Comparison of ENCODE assay signal across 8 mouse cellular contexts in the genomic region with DNA sequence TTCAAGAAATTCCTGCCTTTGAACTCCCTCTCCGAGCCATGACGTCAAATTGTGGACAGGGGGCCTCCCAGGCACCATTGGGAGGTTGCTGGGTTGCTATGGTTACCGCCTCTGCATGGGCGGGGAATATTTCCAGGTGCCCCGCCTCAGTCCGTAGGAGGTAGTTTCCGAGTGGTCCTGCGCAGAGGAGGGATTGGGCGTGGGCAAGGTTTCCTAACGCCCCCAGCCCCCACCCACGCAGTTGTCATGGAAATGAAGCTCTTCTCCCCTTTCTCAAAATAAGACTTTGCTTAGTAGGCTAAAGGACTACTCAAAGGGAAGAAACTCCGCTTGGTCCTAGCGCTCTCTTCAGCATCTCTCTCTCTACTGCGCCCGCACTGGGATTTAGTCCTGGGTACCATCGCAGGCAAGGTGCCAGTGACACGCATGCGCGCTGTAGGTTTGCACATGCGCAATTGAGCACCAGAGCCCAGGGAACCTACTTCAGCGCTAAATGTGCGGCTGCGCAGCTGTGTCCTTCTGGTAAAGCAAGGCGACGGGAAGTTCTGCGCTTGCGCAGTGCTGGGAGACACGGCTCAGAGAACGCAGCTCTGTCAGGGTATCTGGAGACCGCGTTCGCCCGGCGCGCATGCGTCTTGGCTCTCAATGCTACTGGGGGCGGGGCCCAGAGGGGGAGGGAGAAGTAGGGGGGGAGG. TPM values are rescaled to one million over a fixed set of nuclear protein-coding genes. Genes with fewer than 3 reads are reported as not detected.
DNase-seq lines count a peak whose midpoint lies in the region; ATAC-seq and TF ChIP-seq lines count a peak whose summit lies in the region.

Gene Mypop (plus strand): TSS at position 645 of the 695 bp plus-strand sequence.

- peak within 1 kb of the TSS; percentile 57 for H3K4me3 ChIP-seq in embryonic facial prominence, embryonic 14.5 days (ENCODE audit: low read depth, low read length)
- peak within 1 kb of the TSS; percentile 64 for H3K4me3 ChIP-seq in heart, adult 2 months
- peak within 1 kb of the TSS; percentile 60 for H3K4me3 ChIP-seq in limb, embryonic 13.5 days
- H3K4me3 ChIP-seq in midbrain, embryonic 16.5 days (ENCODE audit: low read depth, low read length): peak within 1 kb of the TSS; percentile 67

- DNase-seq in 3T3-L1 (ENCODE audit: low read depth, low spot score): peak; percentile 100
- DNase-seq in adrenal gland, postnatal 4 days (ENCODE audit: low spot score in 2 of 2): peak; percentile 96 to 98
- peak; percentile 100 for DNase-seq in embryonic facial prominence, embryonic 14.5 days (ENCODE audit: low spot score)
- DNase-seq in heart, adult 2 months: peak; percentile 98 to 100
- peak; percentile 100 for DNase-seq in kidney, adult 8-10 months
- DNase-seq in spleen, postnatal 10 days (ENCODE audit: low spot score in 2 of 2): peak; percentile 83 to 97

- H3K79me2 ChIP-seq in heart, adult 2 months (replicated peaks; ENCODE audit: control insufficient read depth, insufficient read depth, low read length): no peaks in the 10 kb centered on the region

- intact Hi-C loops in heart, adult 2 months (cut with DNase I): loop anchor here (5.0 kb wide), 1 partner anchor 93 kb away; no protein-coding TSS in a partner anchor

- H3K27ac ChIP-seq in embryonic facial prominence, embryonic 14.5 days (replicated peaks; ENCODE audit: low read depth, low read length): peak within 1 kb of the TSS; percentile 74
- H3K27ac ChIP-seq in heart, adult 2 months: peak within 1 kb of the TSS; percentile 57
- H3K27ac ChIP-seq in limb, embryonic 13.5 days: peak within 1 kb of the TSS; percentile 79
- peak within 1 kb of the TSS; percentile 95 for H3K27ac ChIP-seq in midbrain, embryonic 16.5 days (ENCODE audit: low read length)

- peak within 1 kb of the TSS; percentile 62 for H3K9ac ChIP-seq in embryonic facial prominence, embryonic 14.5 days (ENCODE audit: low read depth, low read length)
- peak within 1 kb of the TSS; percentile 63 for H3K9ac ChIP-seq in heart, adult 2 months (ENCODE audit: low read depth, low read length)
- H3K9ac ChIP-seq in limb, embryonic 13.5 days: peak within 1 kb of the TSS; percentile 77
- H3K9ac ChIP-seq in midbrain, embryonic 16.5 days (ENCODE audit: low read depth, low read length): peak within 1 kb of the TSS; percentile 78

- H3K36me3 ChIP-seq in embryonic facial prominence, embryonic 14.5 days (ENCODE audit: control insufficient read depth, insufficient read depth, low read length): 0 out of 2 replicates have a peak, but pooled peaks cover 4% of the 10 kb centered on the region
- no peaks in the 10 kb centered on the region for H3K36me3 ChIP-seq in heart, adult 2 months (ENCODE audit: control insufficient read depth, insufficient read depth, low read length)
- H3K36me3 ChIP-seq in limb, embryonic 13.5 days: peaks cover 14% of the 10 kb centered on the region; the same call in 1 of the 2 replicates
- no peaks in the 10 kb centered on the region for H3K36me3 ChIP-seq in midbrain, embryonic 16.5 days (ENCODE audit: control insufficient read depth, insufficient read depth, low read length)

- no peak for TF ChIP-seq CTCF in heart, adult 2 months (IDR thresholded peaks at IDR 0.05)

- under 1% methylated on average over 36 of the region's 37 CpGs for WGBS in embryonic facial prominence, embryonic 14.5 days
- WGBS in heart, adult 2 months: under 1% methylated on average over 37 of the region's 37 CpGs
- under 1% methylated on average over 36 of the region's 37 CpGs for WGBS in limb, embryonic 13.5 days
- under 1% methylated on average over 37 of the region's 37 CpGs for WGBS in midbrain, embryonic 16.5 days

- H3K27me3 ChIP-seq in embryonic facial prominence, embryonic 14.5 days (replicated peaks; ENCODE audit: control insufficient read depth, insufficient read depth, low read length): peaks cover 16% of the 10 kb centered on the region
- H3K27me3 ChIP-seq in heart, adult 2 months (ENCODE audit: control insufficient read depth, insufficient read depth, low read length): no peaks in the 10 kb centered on the region; the same call in 1 of the 2 replicates
- H3K27me3 ChIP-seq in limb, embryonic 13.5 days: peaks cover 34% of the 10 kb centered on the region
- H3K27me3 ChIP-seq in midbrain, embryonic 16.5 days (ENCODE audit: control insufficient read depth, insufficient read depth, low read depth, low read length): no peaks in the 10 kb centered on the region

- TF ChIP-seq EP300 in heart, adult 2 months (IDR thresholded peaks at IDR 0.05; ENCODE audit: insufficient read depth, low read depth, low read length): no peak

- peak; percentile 82 for TF ChIP-seq POLR2A in heart, adult 2 months (IDR thresholded peaks at IDR 0.05; ENCODE audit: insufficient read depth, low read depth, low read length)

- H3K9me3 ChIP-seq in embryonic facial prominence, embryonic 14.5 days (ENCODE audit: control insufficient read depth, low read length): no peaks in the 10 kb centered on the region
- no peaks in the 10 kb centered on the region for H3K9me3 ChIP-seq in limb, embryonic 13.5 days
- H3K9me3 ChIP-seq in midbrain, embryonic 16.5 days (replicated peaks; ENCODE audit: control insufficient read depth, low read length, poor library complexity, severe bottlenecking): no peaks in the 10 kb centered on the region

- peak within 1 kb of the TSS; percentile 83 for H3K4me2 ChIP-seq in embryonic facial prominence, embryonic 14.5 days (ENCODE audit: low read depth, low read length)
- peak within 1 kb of the TSS; percentile 90 for H3K4me2 ChIP-seq in limb, embryonic 13.5 days (replicated peaks)
- peak within 1 kb of the TSS; percentile 91 for H3K4me2 ChIP-seq in midbrain, embryonic 16.5 days (ENCODE audit: low read length)

- H3K4me1 ChIP-seq in embryonic facial prominence, embryonic 14.5 days (ENCODE audit: control insufficient read depth, insufficient read depth, low read length): no peaks in the 10 kb centered on the region
- H3K4me1 ChIP-seq in heart, adult 2 months (ENCODE audit: control insufficient read depth, insufficient read depth, low read length): no peaks in the 10 kb centered on the region
- peaks cover 29% of the 10 kb centered on the region for H3K4me1 ChIP-seq in limb, embryonic 13.5 days
- peaks cover 31% of the 10 kb centered on the region for H3K4me1 ChIP-seq in midbrain, embryonic 16.5 days (ENCODE audit: control insufficient read depth, insufficient read depth, low read length)

- peak; percentile 97 for ATAC-seq in embryonic facial prominence, embryonic 14.5 days (ENCODE audit: low read depth)
- ATAC-seq in limb, embryonic 13.5 days (ENCODE audit: low FRiP score, low read depth): peak; percentile 96
- ATAC-seq in midbrain, embryonic 16.5 days: peak; percentile 92

RNA-seq across cellular contexts. Expression of gene Mypop, which starts in this region (rescaled TPM):
- total RNA-seq in adrenal gland, postnatal 4 days (2021): 1 to 10 TPM; 7.2 to 8.3 TPM
- 4.0 and 4.2 TPM in 2 replicates for polyA plus RNA-seq in embryonic facial prominence, embryonic 14.5 days (2014; fragmentation: Nextera tagmentation; extraction: Ambion mirVana)
- 1 to 10 TPM; 3.5 to 3.9 TPM for total RNA-seq in heart, adult 2 months (2021)
- 3.4 and 4.0 TPM in 2 replicates for polyA plus RNA-seq in heart, adult 2 months (2012; rRNA removed)
- polyA plus RNA-seq in limb, embryonic 13.5 days (2015; fragmentation: Nextera tagmentation; extraction: Ambion mirVana): 5.2 and 6.3 TPM in 2 replicates
- polyA plus RNA-seq in midbrain, embryonic 16.5 days (2015; fragmentation: Nextera tagmentation; extraction: Ambion mirVana): 3.9 and 5.1 TPM in 2 replicates

Comparison
In these comparisons a context has a peak if more than half of its experiments do, and no peak if none do; other contexts are left out.
1. Peak in every context shown above with its lines: DNase-seq, ATAC-seq, H3K4me3 ChIP-seq and H3K27ac ChIP-seq.